Mouse (Mus musculus): Measurements from ENCODE around the gene Zdhhc1. TPM values are rescaled to one million over a fixed set of nuclear protein-coding genes. Genes with fewer than 3 reads are reported as not detected.
A peak's percentile ranks its signal among the peaks of the same experiment; 100 is the strongest.

The Zdhhc1 gene
- polyA plus RNA-seq, 1 experiment from 2014 or later, result 15.0 TPM

GRCm38 (mm10) chr8:105522890-105523289 is 26.2 kb upstream of the Zdhhc1 start:
- Histone ChIP-seq H3K27ac (replicated peaks; ENCODE audit: low read depth, low read length) (no peak overlapping the region; the same call in 1 of the 2 replicates), H3K36me3 (replicated peaks; ENCODE audit: control insufficient read depth, insufficient read depth, low read depth, low read length) (no peaks in the 10 kb centered on the region), H3K4me1 (ENCODE audit: control insufficient read depth, insufficient read depth, low read length) (peaks cover 7% of the 10 kb centered on the region), H3K9ac (replicated peaks; ENCODE audit: low read length) (no peak overlapping the region), H3K4me3 (ENCODE audit: low read depth, low read length) (no peak overlapping the region), H3K4me2 (ENCODE audit: low read depth, low read length) (no peak overlapping the region), H3K9me3 (replicated peaks; ENCODE audit: control insufficient read depth, low read length) (no peaks in the 10 kb centered on the region), H3K27me3 (ENCODE audit: control insufficient read depth, insufficient read depth, low read length) (no peaks in the 10 kb centered on the region)
- no peak for DNase-seq (ENCODE audit: low spot score)
- 71% methylated on average over 9 of the region's 9 CpGs for WGBS
- no peak for ATAC-seq (replicated peaks; ENCODE audit: insufficient number of reproducible peaks, low FRiP score, low TSS enrichment, low read depth)

- peaks cover 7% of the 10 kb centered on the region for H3K4me1 ChIP-seq (ENCODE audit: control insufficient read depth, insufficient read depth, low read length)
- H3K27me3 ChIP-seq (ENCODE audit: control insufficient read depth, insufficient read depth, low read length), result no peaks in the 10 kb centered on the region
- ATAC-seq (replicated peaks; ENCODE audit: insufficient number of reproducible peaks, low FRiP score, low TSS enrichment, low read depth), result no peak
- no peaks in the 10 kb centered on the region for H3K9me3 ChIP-seq (replicated peaks; ENCODE audit: control insufficient read depth, low read length)
- H3K4me2 ChIP-seq (ENCODE audit: low read depth, low read length), result no peak overlapping the region
- 83% methylated on average over 21 of the region's 21 CpGs for WGBS
- H3K9ac ChIP-seq (replicated peaks; ENCODE audit: low read length), result no peak overlapping the region
- H3K36me3 ChIP-seq (replicated peaks; ENCODE audit: control insufficient read depth, insufficient read depth, low read depth, low read length), result no peaks in the 10 kb centered on the region
- H3K4me3 ChIP-seq (ENCODE audit: low read depth, low read length), result no peak overlapping the region
- no peak overlapping the region for H3K27ac ChIP-seq (replicated peaks; ENCODE audit: low read depth, low read length)
- DNase-seq (ENCODE audit: low spot score), result no peak
Measured at GRCm38 (mm10) chr8:105521995-105522769, 25.5 kb upstream of the Zdhhc1 start.

GRCm38 (mm10) chr8:105521061-105521460 is 24.4 kb upstream of the Zdhhc1 start:
- Histone ChIP-seq H3K36me3 (replicated peaks; ENCODE audit: control insufficient read depth, insufficient read depth, low read depth, low read length) (no peaks in the 10 kb centered on the region), H3K4me1 (ENCODE audit: control insufficient read depth, insufficient read depth, low read length) (peaks cover 9% of the 10 kb centered on the region), H3K4me3 (ENCODE audit: low read depth, low read length) (no peak overlapping the region), H3K27me3 (ENCODE audit: control insufficient read depth, insufficient read depth, low read length) (no peaks in the 10 kb centered on the region), H3K9me3 (replicated peaks; ENCODE audit: control insufficient read depth, low read length) (no peaks in the 10 kb centered on the region), H3K27ac (replicated peaks; ENCODE audit: low read depth, low read length) (peak overlapping the region; percentile 70; the same call in 1 of the 2 replicates), H3K4me2 (ENCODE audit: low read depth, low read length) (no peak overlapping the region), H3K9ac (replicated peaks; ENCODE audit: low read length) (peak overlapping the region; percentile 54)
- ATAC-seq (replicated peaks; ENCODE audit: insufficient number of reproducible peaks, low FRiP score, low TSS enrichment, low read depth) (no peak), DNase-seq (ENCODE audit: low spot score) (peak; percentile 49)
- 4% methylated on average over 3 of the region's 3 CpGs for WGBS

GRCm38 (mm10) chr8:105520521-105520920 is 23.8 kb upstream of the Zdhhc1 start:
- DNase-seq (ENCODE audit: low spot score) (no peak), ATAC-seq (replicated peaks; ENCODE audit: insufficient number of reproducible peaks, low FRiP score, low TSS enrichment, low read depth) (no peak)
- H3K27me3 ChIP-seq (ENCODE audit: control insufficient read depth, insufficient read depth, low read length), result no peaks in the 10 kb centered on the region
- no peak overlapping the region; the same call in 1 of the 2 replicates for H3K4me3 ChIP-seq (ENCODE audit: low read depth, low read length)
- H3K4me2 ChIP-seq (ENCODE audit: low read depth, low read length), result peak overlapping the region; percentile 29
- no peaks in the 10 kb centered on the region for H3K36me3 ChIP-seq (replicated peaks; ENCODE audit: control insufficient read depth, insufficient read depth, low read depth, low read length)
- H3K4me1 ChIP-seq (ENCODE audit: control insufficient read depth, insufficient read depth, low read length), result peaks cover 9% of the 10 kb centered on the region
- peak overlapping the region; percentile 54 for H3K9ac ChIP-seq (replicated peaks; ENCODE audit: low read length)
- 23% methylated on average over 5 of the region's 5 CpGs for WGBS
- H3K27ac ChIP-seq (replicated peaks; ENCODE audit: low read depth, low read length), result peak overlapping the region; percentile 70; the same call in 1 of the 2 replicates
- no peaks in the 10 kb centered on the region for H3K9me3 ChIP-seq (replicated peaks; ENCODE audit: control insufficient read depth, low read length)

- Histone ChIP-seq H3K9me3 (replicated peaks; ENCODE audit: control insufficient read depth, low read length) (no peaks in the 10 kb centered on the region), H3K4me2 (ENCODE audit: low read depth, low read length) (peak overlapping the region; percentile 99), H3K4me3 (ENCODE audit: low read depth, low read length) (peak overlapping the region; percentile 63), H3K4me1 (ENCODE audit: control insufficient read depth, insufficient read depth, low read length) (peaks cover 9% of the 10 kb centered on the region), H3K27me3 (ENCODE audit: control insufficient read depth, insufficient read depth, low read length) (no peaks in the 10 kb centered on the region), H3K36me3 (replicated peaks; ENCODE audit: control insufficient read depth, insufficient read depth, low read depth, low read length) (no peaks in the 10 kb centered on the region), H3K27ac (replicated peaks; ENCODE audit: low read depth, low read length) (no peak overlapping the region; the same call in 1 of the 2 replicates), H3K9ac (replicated peaks; ENCODE audit: low read length) (peak overlapping the region; percentile 78)
- 0% methylated on average over 2 of the region's 2 CpGs for WGBS
- no peak for ATAC-seq (replicated peaks; ENCODE audit: insufficient number of reproducible peaks, low FRiP score, low TSS enrichment, low read depth)
- DNase-seq (ENCODE audit: low spot score), result peak; percentile 43
Measured at GRCm38 (mm10) chr8:105519591-105519990, 22.9 kb upstream of the Zdhhc1 start.

- Histone ChIP-seq H3K36me3 (replicated peaks; ENCODE audit: control insufficient read depth, insufficient read depth, low read depth, low read length) (no peaks in the 10 kb centered on the region), H3K4me2 (ENCODE audit: low read depth, low read length) (peak within 1 kb of the TSS; percentile 99), H3K27me3 (ENCODE audit: control insufficient read depth, insufficient read depth, low read length) (no peaks in the 10 kb centered on the region), H3K9ac (replicated peaks; ENCODE audit: low read length) (peak within 1 kb of the TSS; percentile 78), H3K4me3 (ENCODE audit: low read depth, low read length) (peak within 1 kb of the TSS; percentile 63), H3K9me3 (replicated peaks; ENCODE audit: control insufficient read depth, low read length) (no peaks in the 10 kb centered on the region), H3K27ac (replicated peaks; ENCODE audit: low read depth, low read length) (no peak within 1 kb of the TSS; the same call in none of the 2 replicates), H3K4me1 (ENCODE audit: control insufficient read depth, insufficient read depth, low read length) (peaks cover 9% of the 10 kb centered on the region)
- ATAC-seq (replicated peaks; ENCODE audit: insufficient number of reproducible peaks, low FRiP score, low TSS enrichment, low read depth), result peak; percentile 47
- WGBS, result under 1% methylated on average over 67 of the region's 68 CpGs
- DNase-seq (ENCODE audit: low spot score), result peak; percentile 74
Measured at GRCm38 (mm10) chr8:105518436-105519313, 22.0 kb upstream of the Zdhhc1 start, which contains the start of gene Hsd11b2. Hsd11b2 (plus strand) TSS chr8:105518755.

- Histone ChIP-seq H3K27ac (replicated peaks; ENCODE audit: low read depth, low read length) (no peak overlapping the region), H3K4me1 (ENCODE audit: control insufficient read depth, insufficient read depth, low read length) (peaks cover 9% of the 10 kb centered on the region), H3K9ac (replicated peaks; ENCODE audit: low read length) (peak overlapping the region; percentile 14), H3K4me3 (ENCODE audit: low read depth, low read length) (no peak overlapping the region), H3K36me3 (replicated peaks; ENCODE audit: control insufficient read depth, insufficient read depth, low read depth, low read length) (no peaks in the 10 kb centered on the region), H3K27me3 (ENCODE audit: control insufficient read depth, insufficient read depth, low read length) (no peaks in the 10 kb centered on the region), H3K4me2 (ENCODE audit: low read depth, low read length) (no peak overlapping the region), H3K9me3 (replicated peaks; ENCODE audit: control insufficient read depth, low read length) (no peaks in the 10 kb centered on the region)
- DNase-seq (ENCODE audit: low spot score) (peak; percentile 47), ATAC-seq (replicated peaks; ENCODE audit: insufficient number of reproducible peaks, low FRiP score, low TSS enrichment, low read depth) (no peak)
- 40% methylated on average over 8 of the region's 8 CpGs for WGBS
Measured at GRCm38 (mm10) chr8:105517346-105517745, 20.6 kb upstream of the Zdhhc1 start.

Data from embryonic facial prominence, embryonic 11.5 days (tissue).